ENCODE assay signal across 8 mouse cellular contexts in the genomic region with DNA sequence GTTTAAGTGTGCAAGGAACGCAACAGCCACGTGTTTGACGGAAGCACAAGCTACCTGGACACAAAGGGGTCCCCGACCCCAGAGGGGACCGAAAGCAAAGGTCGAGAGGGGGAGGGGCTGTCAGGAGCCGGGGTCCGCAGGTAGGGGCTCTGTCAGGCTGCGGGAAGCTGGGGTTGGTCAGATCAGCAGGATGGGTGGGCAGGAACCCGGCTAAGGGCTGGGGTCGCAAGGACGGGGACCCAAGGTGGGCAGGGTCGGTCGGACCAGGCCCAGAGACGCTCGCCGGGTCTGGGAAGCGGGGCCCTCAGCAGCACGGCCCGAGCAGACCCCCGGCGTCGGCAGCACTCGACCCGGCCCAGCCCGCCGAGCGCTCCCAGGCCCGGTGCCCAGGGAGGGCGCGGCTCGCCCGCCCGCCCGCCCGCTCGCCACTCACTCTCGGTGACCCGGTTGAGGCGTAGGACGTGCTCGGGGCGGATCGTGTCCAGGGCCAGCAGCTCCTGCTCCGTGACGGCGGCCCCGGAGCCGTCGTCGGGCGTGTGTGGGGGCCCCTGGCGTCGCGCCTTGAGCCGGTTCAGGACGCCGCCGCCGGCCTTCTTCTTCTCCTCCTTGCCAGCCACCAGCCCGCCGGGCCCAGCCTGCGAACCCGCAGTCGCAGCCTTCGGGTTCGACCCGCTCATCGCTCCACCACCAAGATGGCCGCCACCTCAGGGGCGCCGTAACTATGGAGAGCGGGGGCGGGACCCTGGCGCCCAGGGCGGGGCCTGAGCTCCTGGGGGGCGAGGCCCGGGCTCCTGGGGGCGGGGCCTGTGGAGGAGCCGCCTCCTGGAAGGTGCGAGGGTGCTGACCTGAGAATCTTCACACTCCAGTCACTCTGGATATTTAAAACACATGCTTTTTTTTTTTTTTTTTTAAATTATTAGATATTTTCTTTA. TPM values are rescaled to one million over a fixed set of nuclear protein-coding genes. Genes with fewer than 3 reads are reported as not detected.
DNase-seq lines count a peak whose midpoint lies in the region; ATAC-seq and TF ChIP-seq lines count a peak whose summit lies in the region.

A gene (minus strand): TSS at position 742 of the 932 bp plus-strand sequence.

- TF ChIP-seq POLR2A in kidney, adult 2 months (IDR thresholded peaks at IDR 0.05; ENCODE audit: low read depth, low read length), result no peak
- TF ChIP-seq POLR2A in small intestine, adult 2 months (IDR thresholded peaks at IDR 0.05; ENCODE audit: low read depth, low read length), result peak; percentile 29; the same call in 1 of the 2 replicates

- H3K27me3 ChIP-seq in embryonic facial prominence, embryonic 13.5 days, result no peaks in the 10 kb centered on the region
- no peaks in the 10 kb centered on the region for H3K27me3 ChIP-seq in kidney, adult 2 months (replicated peaks; ENCODE audit: control insufficient read depth, insufficient read depth, low read length)
- no peaks in the 10 kb centered on the region for H3K27me3 ChIP-seq in limb, embryonic 11.5 days (ENCODE audit: control insufficient read depth, insufficient read depth, low read length)
- H3K27me3 ChIP-seq in midbrain, embryonic 13.5 days, result no peaks in the 10 kb centered on the region
- no peaks in the 10 kb centered on the region for H3K27me3 ChIP-seq in small intestine, adult 2 months (ENCODE audit: control insufficient read depth, insufficient read depth, low read length)

- peaks cover 19% of the 10 kb centered on the region for H3K36me3 ChIP-seq in embryonic facial prominence, embryonic 13.5 days
- peaks cover 1% of the 10 kb centered on the region; the same call in 1 of the 2 replicates for H3K36me3 ChIP-seq in kidney, adult 2 months (ENCODE audit: control insufficient read depth, insufficient read depth, low read length)
- H3K36me3 ChIP-seq in limb, embryonic 11.5 days (ENCODE audit: control insufficient read depth, insufficient read depth, low read length), result peaks cover 6% of the 10 kb centered on the region; the same call in 1 of the 2 replicates
- H3K36me3 ChIP-seq in midbrain, embryonic 13.5 days, result peaks cover 11% of the 10 kb centered on the region
- peaks cover 6% of the 10 kb centered on the region for H3K36me3 ChIP-seq in small intestine, adult 2 months (ENCODE audit: control insufficient read depth, insufficient read depth, low read length)

- 1% methylated on average over 67 of the region's 81 CpGs for WGBS in embryonic facial prominence, embryonic 13.5 days
- WGBS in kidney, adult 2 months, result under 1% methylated on average over 76 of the region's 81 CpGs
- under 1% methylated on average over 65 of the region's 81 CpGs for WGBS in limb, embryonic 11.5 days
- WGBS in midbrain, embryonic 13.5 days, result under 1% methylated on average over 69 of the region's 81 CpGs
- WGBS in small intestine, adult 2 months, result 1% methylated on average over 81 of the region's 81 CpGs

- no peaks in the 10 kb centered on the region for H3K9me3 ChIP-seq in embryonic facial prominence, embryonic 13.5 days
- no peaks in the 10 kb centered on the region for H3K9me3 ChIP-seq in limb, embryonic 11.5 days (ENCODE audit: control insufficient read depth, low read length)
- H3K9me3 ChIP-seq in midbrain, embryonic 13.5 days, result no peaks in the 10 kb centered on the region

- TF ChIP-seq CTCF in kidney, adult 2 months (conservative IDR thresholded peaks at IDR 0.05; ENCODE audit: insufficient read depth, insufficient read length, low read depth, low read length), result no peak
- TF ChIP-seq CTCF in small intestine, adult 2 months (IDR thresholded peaks at IDR 0.05; ENCODE audit: extremely low read depth, insufficient read length, insufficient replicate concordance, low read depth, low read length), result no peak

- peak; percentile 91 for DNase-seq in 3T3-L1 (ENCODE audit: low read depth, low spot score)
- DNase-seq in adrenal gland, postnatal 4 days (ENCODE audit: low spot score in 2 of 2), result peak; percentile 80 to 85
- peak; percentile 91 to 92 for DNase-seq in heart, adult 18-20 months
- peak; percentile 93 for DNase-seq in kidney, adult 2 months
- DNase-seq in limb, embryonic 11.5 days (ENCODE audit: low spot score), result peak; percentile 92

- H3K4me1 ChIP-seq in embryonic facial prominence, embryonic 13.5 days, result peaks cover 16% of the 10 kb centered on the region
- H3K4me1 ChIP-seq in kidney, adult 2 months (ENCODE audit: control insufficient read depth, insufficient read depth, low read length), result peaks cover 16% of the 10 kb centered on the region
- H3K4me1 ChIP-seq in limb, embryonic 11.5 days (ENCODE audit: control insufficient read depth, insufficient read depth, low read length), result peaks cover 8% of the 10 kb centered on the region; the same call in 1 of the 2 replicates
- peaks cover 20% of the 10 kb centered on the region for H3K4me1 ChIP-seq in midbrain, embryonic 13.5 days (replicated peaks)
- peaks cover 5% of the 10 kb centered on the region for H3K4me1 ChIP-seq in small intestine, adult 2 months (ENCODE audit: control insufficient read depth, insufficient read depth, insufficient read length, low read length)

- ATAC-seq in embryonic facial prominence, embryonic 13.5 days (ENCODE audit: insufficient number of reproducible peaks, insufficient read depth, low FRiP score, low TSS enrichment, low read depth), result peak; percentile 92
- peak; percentile 87 for ATAC-seq in limb, embryonic 11.5 days (ENCODE audit: insufficient number of reproducible peaks, low FRiP score, low TSS enrichment, low read depth)
- ATAC-seq in midbrain, embryonic 13.5 days, result peak; percentile 94

- peak within 1 kb of the TSS; percentile 48; the same call in 1 of the 2 replicates for H3K27ac ChIP-seq in embryonic facial prominence, embryonic 13.5 days
- peak within 1 kb of the TSS; percentile 73 for H3K27ac ChIP-seq in kidney, adult 2 months (ENCODE audit: insufficient read depth, low read depth, low read length)
- H3K27ac ChIP-seq in limb, embryonic 11.5 days (replicated peaks; ENCODE audit: low read depth, low read length), result no peak within 1 kb of the TSS
- H3K27ac ChIP-seq in midbrain, embryonic 13.5 days, result peak within 1 kb of the TSS; percentile 74; the same call in 1 of the 2 replicates
- peak within 1 kb of the TSS; percentile 47; the same call in 1 of the 2 replicates for H3K27ac ChIP-seq in small intestine, adult 2 months (ENCODE audit: insufficient read depth, low read depth, low read length)

- peak within 1 kb of the TSS; percentile 89 for H3K4me2 ChIP-seq in embryonic facial prominence, embryonic 13.5 days
- peak within 1 kb of the TSS; percentile 69 for H3K4me2 ChIP-seq in limb, embryonic 11.5 days (ENCODE audit: low read depth, severe bottlenecking)
- H3K4me2 ChIP-seq in midbrain, embryonic 13.5 days (replicated peaks), result peak within 1 kb of the TSS; percentile 75

- peak within 1 kb of the TSS; percentile 87 for H3K9ac ChIP-seq in embryonic facial prominence, embryonic 13.5 days
- H3K9ac ChIP-seq in limb, embryonic 11.5 days (ENCODE audit: low read length), result peak within 1 kb of the TSS; percentile 80
- peak within 1 kb of the TSS; percentile 92 for H3K9ac ChIP-seq in midbrain, embryonic 13.5 days (replicated peaks)

- H3K4me3 ChIP-seq in embryonic facial prominence, embryonic 13.5 days, result peak within 1 kb of the TSS; percentile 91
- H3K4me3 ChIP-seq in kidney, adult 2 months (ENCODE audit: insufficient read depth, low read depth, low read length), result peak within 1 kb of the TSS; percentile 98
- H3K4me3 ChIP-seq in limb, embryonic 11.5 days (ENCODE audit: low read depth, low read length), result peak within 1 kb of the TSS; percentile 79
- H3K4me3 ChIP-seq in midbrain, embryonic 13.5 days (replicated peaks), result peak within 1 kb of the TSS; percentile 88
- H3K4me3 ChIP-seq in small intestine, adult 2 months (ENCODE audit: low read depth, low read length), result peak within 1 kb of the TSS; percentile 98

RNA-seq across cellular contexts. Expression of the gene that starts here (rescaled TPM):
- 10 to 100 TPM; 35.1 to 39.1 TPM for total RNA-seq in adrenal gland, postnatal 4 days (2021)
- 43.5 and 44.4 TPM in 2 replicates for polyA plus RNA-seq in embryonic facial prominence, embryonic 13.5 days (2015; fragmentation: Nextera tagmentation; extraction: Ambion mirVana)
- 10 to 100 TPM; 19.3 to 20.2 TPM for total RNA-seq in heart, adult 18-20 months (2021)
- 138 and 141 TPM in 2 replicates for polyA plus RNA-seq in kidney, adult 2 months (2012; rRNA removed)
- polyA plus RNA-seq in limb, embryonic 11.5 days (2014; fragmentation: Nextera tagmentation; extraction: Ambion mirVana), result 65.3 and 65.4 TPM in 2 replicates
- 37.4 and 43.4 TPM in 2 replicates for polyA plus RNA-seq in midbrain, embryonic 13.5 days (2015; fragmentation: Nextera tagmentation; extraction: Ambion mirVana)
- polyA plus RNA-seq in small intestine, adult 2 months (2012; rRNA removed), result 16.9 and 26.5 TPM in 2 replicates
